Mouse (Mus musculus) heart, embryonic 12.5 days (tissue): ENCODE measurements around the gene Cdiptos. TPM values are rescaled to one million over a fixed set of nuclear protein-coding genes. Genes with fewer than 3 reads are reported as not detected.

Source experiments
- ATAC-seq: fragments of 200-750 bp; cut with Nextera tagmentation; 2 replicates; pipeline ENCODE4 v1.8.0; 2017; ENCODE audit warnings: moderate TSS enrichment, moderate library complexity; ENCODE audit not compliant: insufficient number of reproducible peaks, low FRiP score
- H3K27ac ChIP-seq: fragments of 300-500 bp; sonication (generic); 2 replicates; pipeline ENCODE4 v1.5.1; 2016; ENCODE audit warnings: mild to moderate bottlenecking, moderate library complexity; ENCODE audit not compliant: poor library complexity, severe bottlenecking
- H3K27me3 ChIP-seq: fragments of 300-500 bp; sonication (generic); replicated peaks from 2 replicates; pipeline ENCODE4 v1.6.1; 2016; ENCODE audit warnings: mild to moderate bottlenecking, moderate library complexity
- H3K36me3 ChIP-seq: fragments of 300-500 bp; sonication (generic); 2 replicates; pipeline ENCODE4 v1.6.1; 2016; ENCODE audit warnings: mild to moderate bottlenecking, moderate library complexity
- H3K4me1 ChIP-seq: fragments of 300-500 bp; sonication (generic); replicated peaks from 2 replicates; pipeline ENCODE4 v1.6.1; 2016; ENCODE audit warnings: mild to moderate bottlenecking
- H3K4me2 ChIP-seq: fragments of 300-500 bp; sonication (generic); 2 replicates; pipeline ENCODE4 v1.6.1; 2016; ENCODE audit warnings: mild to moderate bottlenecking, moderate library complexity
- H3K4me3 ChIP-seq: fragments of 300-500 bp; sonication (generic); 2 replicates; pipeline ENCODE4 v1.5.1; 2016; ENCODE audit warnings: mild to moderate bottlenecking
- H3K9ac ChIP-seq: fragments of 300-500 bp; sonication (generic); 2 replicates; pipeline ENCODE4 v1.6.1; 2016; ENCODE audit warnings: mild to moderate bottlenecking, moderate library complexity
- H3K9me3 ChIP-seq: fragments of 300-500 bp; sonication (generic); replicated peaks from 2 replicates; pipeline ENCODE4 v1.6.1; 2016; ENCODE audit warnings: mild to moderate bottlenecking, moderate library complexity
- WGBS: fragments of 180-500 bp; shearing (Covaris S2); methylation state at CpG from one replicate; pipeline ENCODE4 v1.1.7; 2016; 5-methylcytosine and 5-hydroxymethylcytosine counted together
- polyA plus RNA-seq: library from polyadenylated mRNA; unstranded; fragments of >200 nt; fragmentation: Nextera tagmentation; extraction: Ambion mirVana; gene quantifications from 2 replicates; pipeline ENCODE4 v1.2.1, GENCODE M21; 2016

Cdiptos gene
- polyA plus RNA-seq, 1 experiment from 2014 or later, result 0.70 TPM

GRCm38 (mm10) chr7:127012845-127013244, 36.9 kb upstream of the Cdiptos start:
- Histone ChIP-seq H3K36me3 (peaks cover 36% of the 10 kb centered on the region), H3K9me3 (no peaks in the 10 kb centered on the region), H3K9ac (no peak overlapping the region), H3K4me2 (no peak overlapping the region), H3K27ac (no peak overlapping the region), H3K27me3 (no peaks in the 10 kb centered on the region), H3K4me1 (peaks cover 43% of the 10 kb centered on the region), H3K4me3 (no peak overlapping the region)
- no peak for ATAC-seq
- WGBS, result 95% methylated on average over 10 of the region's 10 CpGs

DNA sequence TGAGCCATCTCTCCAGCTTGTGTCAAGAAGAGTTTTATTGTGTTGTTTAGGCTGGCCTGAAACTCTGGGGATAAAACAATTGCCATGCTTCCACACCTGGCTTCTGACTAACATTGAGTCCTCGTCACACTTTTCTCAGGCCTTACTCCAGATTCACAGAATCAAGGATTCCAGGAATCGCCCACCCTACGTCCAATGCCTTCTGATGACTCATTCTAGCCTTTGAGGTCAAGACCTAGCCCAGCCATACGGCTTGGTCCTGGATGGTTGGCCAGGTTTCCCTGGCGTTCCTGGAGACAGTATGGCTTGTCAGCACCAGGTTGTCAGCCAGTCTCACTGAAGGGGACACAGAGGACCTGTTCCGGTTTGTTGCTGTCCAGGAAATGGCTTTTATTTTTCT, 36.5 kb upstream of the Cdiptos start:
- peaks cover 43% of the 10 kb centered on the region for H3K4me1 ChIP-seq
- 73% methylated on average over 6 of the region's 6 CpGs for WGBS

GRCm38 (mm10) chr7:127011717-127012116, 35.8 kb upstream of the Cdiptos start:
- no peak overlapping the region for H3K4me2 ChIP-seq
- H3K4me3 ChIP-seq, result no peak overlapping the region
- no peaks in the 10 kb centered on the region for H3K27me3 ChIP-seq
- no peak for ATAC-seq
- no peak overlapping the region for H3K27ac ChIP-seq
- H3K9ac ChIP-seq, result no peak overlapping the region
- H3K9me3 ChIP-seq, result no peaks in the 10 kb centered on the region
- 70% methylated on average over 2 of the region's 2 CpGs for WGBS
- peaks cover 43% of the 10 kb centered on the region for H3K4me1 ChIP-seq
- H3K36me3 ChIP-seq, result peaks cover 36% of the 10 kb centered on the region

More for the DNA sequence above, 36.5 kb upstream of the Cdiptos start:
- Histone ChIP-seq H3K9ac (no peak overlapping the region), H3K27me3 (no peaks in the 10 kb centered on the region), H3K4me2 (no peak overlapping the region), H3K4me3 (no peak overlapping the region), H3K36me3 (peaks cover 36% of the 10 kb centered on the region), H3K9me3 (no peaks in the 10 kb centered on the region), H3K27ac (no peak overlapping the region)
- ATAC-seq, result no peak

DNA sequence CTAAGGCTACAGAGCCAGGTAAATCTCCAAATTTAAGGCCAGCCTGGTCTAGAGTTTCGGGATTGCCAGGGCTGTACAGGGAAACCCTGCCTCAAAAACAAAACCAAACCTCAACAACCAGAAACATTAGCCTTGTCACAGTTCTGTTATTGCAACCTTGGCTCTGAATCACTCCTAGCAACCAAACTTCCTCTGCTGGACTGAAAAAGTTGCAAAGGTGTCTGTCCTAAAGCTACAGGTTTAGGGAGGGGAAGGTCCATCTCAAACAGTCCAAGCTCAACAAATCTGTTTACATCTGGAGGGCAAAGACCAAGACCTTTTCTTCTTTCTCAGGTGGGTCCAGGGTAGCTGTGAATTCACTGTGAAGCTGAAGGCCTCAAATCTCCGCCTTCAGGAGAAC, 35.2 kb upstream of the Cdiptos start:
- Histone ChIP-seq H3K27ac (no peak overlapping the region), H3K4me2 (no peak overlapping the region), H3K4me3 (no peak overlapping the region), H3K36me3 (peaks cover 36% of the 10 kb centered on the region), H3K9me3 (no peaks in the 10 kb centered on the region), H3K27me3 (no peaks in the 10 kb centered on the region), H3K4me1 (peaks cover 43% of the 10 kb centered on the region), H3K9ac (no peak overlapping the region)
- WGBS, result 88% methylated on average over 2 of the region's 2 CpGs
- no peak for ATAC-seq

GRCm38 (mm10) chr7:127009307-127010085, 33.6 kb upstream of the Cdiptos start:
- Histone ChIP-seq H3K4me1 (peaks cover 28% of the 10 kb centered on the region), H3K4me2 (no peak overlapping the region), H3K9ac (no peak overlapping the region; the same call in 1 of the 2 replicates), H3K27ac (peak overlapping the region; percentile 59; the same call in 1 of the 2 replicates), H3K36me3 (peaks cover 27% of the 10 kb centered on the region), H3K9me3 (no peaks in the 10 kb centered on the region), H3K27me3 (no peaks in the 10 kb centered on the region), H3K4me3 (no peak overlapping the region)
- no peak for ATAC-seq
- WGBS, result 76% methylated on average over 17 of the region's 17 CpGs

GRCm38 (mm10) chr7:127008239-127009019, 32.5 kb upstream of the Cdiptos start:
- peak overlapping the region; percentile 59 for H3K27ac ChIP-seq
- H3K4me2 ChIP-seq, result no peak overlapping the region

GRCm38 (mm10) chr7:127007313-127008024, 31.6 kb upstream of the Cdiptos start:
- WGBS, result 89% methylated on average over 6 of the region's 6 CpGs
- ATAC-seq, result no peak
- Histone ChIP-seq H3K36me3 (peaks cover 14% of the 10 kb centered on the region), H3K9ac (no peak overlapping the region; the same call in 1 of the 2 replicates), H3K4me1 (peaks cover 14% of the 10 kb centered on the region), H3K27ac (no peak overlapping the region), H3K27me3 (no peaks in the 10 kb centered on the region), H3K9me3 (no peaks in the 10 kb centered on the region), H3K4me3 (no peak overlapping the region), H3K4me2 (no peak overlapping the region)

More at GRCm38 (mm10) chr7:127008239-127009019, 32.5 kb upstream of the Cdiptos start:
- no peaks in the 10 kb centered on the region for H3K27me3 ChIP-seq
- no peak overlapping the region for H3K4me3 ChIP-seq
- H3K36me3 ChIP-seq, result peaks cover 24% of the 10 kb centered on the region
- H3K9ac ChIP-seq, result peak overlapping the region; percentile 21
- ATAC-seq, result peak; percentile 87
- peaks cover 18% of the 10 kb centered on the region for H3K4me1 ChIP-seq
- WGBS, result 37% methylated on average over 9 of the region's 9 CpGs
- no peaks in the 10 kb centered on the region for H3K9me3 ChIP-seq

GRCm38 (mm10) chr7:127004122-127004875, 28.4 kb upstream of the Cdiptos start:
- peaks cover 13% of the 10 kb centered on the region for H3K4me1 ChIP-seq
- H3K9ac ChIP-seq, result no peak overlapping the region
- H3K27me3 ChIP-seq, result no peaks in the 10 kb centered on the region
- no peak overlapping the region for H3K27ac ChIP-seq
- no peaks in the 10 kb centered on the region for H3K36me3 ChIP-seq
- H3K4me3 ChIP-seq, result no peak overlapping the region
- ATAC-seq, result no peak
- no peak overlapping the region for H3K4me2 ChIP-seq
- H3K9me3 ChIP-seq, result no peaks in the 10 kb centered on the region
- 88% methylated on average over 4 of the region's 4 CpGs for WGBS

GRCm38 (mm10) chr7:127003620-127004019, 27.7 kb upstream of the Cdiptos start:
- no peaks in the 10 kb centered on the region for H3K27me3 ChIP-seq
- H3K36me3 ChIP-seq, result no peaks in the 10 kb centered on the region
- peaks cover 6% of the 10 kb centered on the region for H3K4me1 ChIP-seq
- H3K27ac ChIP-seq, result no peak overlapping the region
- 88% methylated on average over 5 of the region's 5 CpGs for WGBS
- no peaks in the 10 kb centered on the region for H3K9me3 ChIP-seq
- no peak for ATAC-seq
- H3K4me2 ChIP-seq, result no peak overlapping the region
- H3K4me3 ChIP-seq, result no peak overlapping the region
- H3K9ac ChIP-seq, result no peak overlapping the region

- Histone ChIP-seq H3K4me1 (no peaks in the 10 kb centered on the region), H3K4me3 (no peak overlapping the region), H3K27ac (no peak overlapping the region), H3K36me3 (peaks cover 12% of the 10 kb centered on the region), H3K9ac (no peak overlapping the region), H3K9me3 (0 out of 2 replicates have a peak, but pooled peaks cover 4% of the 10 kb centered on the region), H3K4me2 (no peak overlapping the region), H3K27me3 (no peaks in the 10 kb centered on the region)
- whole genome bisulfite sequencing, result 67% methylated on average over 10 of the region's 10 CpGs
- no peak for ATAC-seq
Observed at GRCm38 (mm10) chr7:126999568-126999967, 23.7 kb upstream of the Cdiptos start.
